Mouse (Mus musculus): ENCODE data around the gene Pcnx2.
A peak's percentile ranks its signal among the peaks of the same experiment; 100 is the strongest.

Gene Pcnx2

DNA sequence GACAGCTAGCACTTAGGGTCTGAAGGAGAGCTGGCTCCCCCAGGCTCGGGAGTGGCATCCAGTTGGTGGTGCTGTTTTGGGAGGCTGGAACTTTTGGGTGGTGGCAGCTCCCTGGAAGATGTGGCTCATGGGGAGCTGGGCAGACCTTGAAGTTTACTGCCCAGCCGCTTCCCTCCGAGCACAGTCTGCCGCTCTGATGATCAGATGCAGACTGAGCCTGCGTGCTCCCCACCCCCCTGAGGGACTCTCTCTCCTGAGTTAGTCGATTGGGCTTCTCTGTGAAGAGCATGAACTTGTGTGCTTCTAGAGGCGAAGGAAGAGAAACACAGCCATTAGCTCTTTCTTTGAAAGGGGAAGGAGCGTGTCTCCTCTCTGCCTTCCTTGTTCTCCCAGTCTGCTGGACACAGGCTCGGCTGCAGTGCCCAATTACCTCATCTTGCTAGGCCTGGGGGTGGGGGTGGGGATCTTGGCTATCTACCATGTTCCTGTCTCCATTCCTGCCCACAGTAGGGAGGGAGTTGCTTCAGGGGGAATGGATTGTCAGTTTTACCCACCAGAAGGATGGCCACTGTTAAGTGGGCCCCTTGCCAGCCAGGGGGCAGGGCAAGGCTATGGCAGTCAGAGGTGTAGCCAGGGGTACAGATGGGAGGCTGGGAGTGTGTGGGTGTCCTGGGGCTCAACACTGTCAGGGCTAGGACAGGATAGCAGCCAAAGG is 141.6 kb downstream of the Pcnx2 start:
- DNase-seq (ENCODE audit: low spot score): peak; percentile 34

DNA sequence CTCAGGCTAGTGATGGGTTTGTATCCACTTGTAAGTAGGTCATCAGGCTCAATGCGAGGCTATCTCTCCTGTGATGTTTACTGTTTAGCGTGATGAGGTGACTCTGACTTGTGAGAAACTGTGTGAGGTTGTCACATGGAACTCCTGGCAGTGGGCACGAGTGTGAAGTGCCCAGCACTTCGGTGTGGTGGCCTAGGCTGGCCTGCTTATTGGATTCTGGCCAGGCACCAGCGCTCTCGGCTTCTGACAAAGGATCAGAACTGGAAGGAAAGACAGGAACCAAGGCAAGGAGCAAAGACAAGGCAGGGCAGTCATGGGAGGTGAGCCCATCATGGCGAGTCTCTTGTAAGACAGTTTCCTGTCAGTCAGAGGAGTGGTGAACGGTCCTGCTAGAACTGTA is 142.2 kb downstream of the Pcnx2 start:
- DNase-seq (ENCODE audit: low spot score): no peak

- DNase-seq (ENCODE audit: low spot score): no peak
These were observed 147.3 kb downstream of the Pcnx2 start for GRCm38 (mm10) chr8:125750846-125751245.

- no peak for DNase-seq (ENCODE audit: low spot score)
These were observed 150.7 kb downstream of the Pcnx2 start for GRCm38 (mm10) chr8:125747390-125747789.

GRCm38 (mm10) chr8:125744914-125745576 is 153.1 kb downstream of the Pcnx2 start:
- DNase-seq (ENCODE audit: low spot score): no peak

DNA sequence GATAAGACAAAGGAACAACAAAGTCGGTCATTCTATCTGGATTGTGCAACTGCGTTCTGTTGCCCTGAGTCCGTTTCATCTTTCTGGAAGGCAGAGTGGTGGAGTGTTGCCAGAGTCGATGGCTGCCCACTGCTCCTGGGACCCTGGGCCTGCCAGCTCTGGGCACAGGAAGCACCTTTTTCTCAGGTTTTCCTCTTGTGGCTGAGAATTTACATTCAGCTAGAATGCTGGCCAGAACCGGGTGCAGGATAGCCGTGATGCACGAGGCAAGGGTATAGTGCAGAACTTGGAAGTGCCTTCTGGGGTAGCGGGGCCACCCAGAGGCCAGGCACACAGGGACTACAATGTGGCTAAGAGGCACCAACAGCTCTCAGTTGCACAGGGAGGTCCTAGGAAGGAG is 155.7 kb downstream of the Pcnx2 start:
- DNase-seq (ENCODE audit: low spot score): no peak

GRCm38 (mm10) chr8:125741855-125742254 is 156.3 kb downstream of the Pcnx2 start:
- no peak for DNase-seq (ENCODE audit: low spot score)

GRCm38 (mm10) chr8:125741377-125741776 is 156.7 kb downstream of the Pcnx2 start:
- DNase-seq (ENCODE audit: low spot score): no peak

- peak; percentile 28 for DNase-seq (ENCODE audit: low spot score)
These were observed 157.5 kb downstream of the Pcnx2 start for GRCm38 (mm10) chr8:125740655-125741054.

GRCm38 (mm10) chr8:125738956-125739355 is 159.2 kb downstream of the Pcnx2 start:
- no peak for DNase-seq (ENCODE audit: low spot score)

- DNase-seq (ENCODE audit: low spot score): peak; percentile 93
These were observed 163.9 kb downstream of the Pcnx2 start for GRCm38 (mm10) chr8:125733964-125734956.

GRCm38 (mm10) chr8:125729746-125730145 is 168.4 kb downstream of the Pcnx2 start, which contains the start of gene Ntpcr:
Ntpcr (plus strand) TSS chr8:125729963.
- no peak for DNase-seq (ENCODE audit: low spot score)

DNA sequence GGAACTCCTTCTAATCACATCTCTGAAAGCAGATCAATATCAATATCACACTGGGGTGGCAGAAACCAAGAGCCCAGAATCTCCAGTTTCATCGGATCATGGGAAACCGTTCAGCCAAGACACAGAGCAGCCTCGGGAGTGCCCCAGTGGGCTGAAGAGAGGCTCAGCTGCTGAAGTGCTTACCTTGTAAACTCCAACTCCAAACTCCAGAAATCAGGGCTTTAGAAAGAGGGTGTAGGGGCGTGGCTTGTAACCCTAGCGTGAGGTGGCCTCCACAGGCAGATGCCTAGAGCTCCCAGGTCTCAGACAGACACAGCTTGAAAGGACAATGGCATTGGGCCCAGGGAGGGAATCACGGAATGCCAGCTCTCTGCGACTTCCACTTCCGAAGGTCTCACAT is 170.3 kb downstream of the Pcnx2 start:
- no peak for DNase-seq (ENCODE audit: low spot score)

- DNase-seq (ENCODE audit: low spot score): no peak
These were observed 171.1 kb downstream of the Pcnx2 start for GRCm38 (mm10) chr8:125726986-125727385.

DNA sequence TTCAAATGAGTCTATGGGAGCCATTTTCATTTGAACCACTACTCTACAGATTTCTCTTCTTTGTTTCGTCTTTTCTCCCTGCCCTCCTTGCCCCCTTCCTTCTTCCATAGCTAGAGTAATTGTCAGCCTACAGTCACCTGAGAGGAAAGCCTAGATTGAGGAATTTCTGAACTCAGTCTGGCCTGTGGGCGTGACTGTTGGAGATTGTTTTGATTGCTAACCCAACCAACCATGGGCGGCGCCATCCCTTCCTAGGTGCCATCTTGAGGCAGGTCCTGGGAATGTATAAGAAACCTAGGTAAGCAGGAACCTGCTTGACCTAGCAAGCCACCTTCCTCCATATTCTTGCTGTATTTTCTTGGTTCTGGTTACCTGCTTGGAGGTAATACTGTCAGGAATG is 172.0 kb downstream of the Pcnx2 start:
- DNase-seq (ENCODE audit: low spot score): no peak

DNA sequence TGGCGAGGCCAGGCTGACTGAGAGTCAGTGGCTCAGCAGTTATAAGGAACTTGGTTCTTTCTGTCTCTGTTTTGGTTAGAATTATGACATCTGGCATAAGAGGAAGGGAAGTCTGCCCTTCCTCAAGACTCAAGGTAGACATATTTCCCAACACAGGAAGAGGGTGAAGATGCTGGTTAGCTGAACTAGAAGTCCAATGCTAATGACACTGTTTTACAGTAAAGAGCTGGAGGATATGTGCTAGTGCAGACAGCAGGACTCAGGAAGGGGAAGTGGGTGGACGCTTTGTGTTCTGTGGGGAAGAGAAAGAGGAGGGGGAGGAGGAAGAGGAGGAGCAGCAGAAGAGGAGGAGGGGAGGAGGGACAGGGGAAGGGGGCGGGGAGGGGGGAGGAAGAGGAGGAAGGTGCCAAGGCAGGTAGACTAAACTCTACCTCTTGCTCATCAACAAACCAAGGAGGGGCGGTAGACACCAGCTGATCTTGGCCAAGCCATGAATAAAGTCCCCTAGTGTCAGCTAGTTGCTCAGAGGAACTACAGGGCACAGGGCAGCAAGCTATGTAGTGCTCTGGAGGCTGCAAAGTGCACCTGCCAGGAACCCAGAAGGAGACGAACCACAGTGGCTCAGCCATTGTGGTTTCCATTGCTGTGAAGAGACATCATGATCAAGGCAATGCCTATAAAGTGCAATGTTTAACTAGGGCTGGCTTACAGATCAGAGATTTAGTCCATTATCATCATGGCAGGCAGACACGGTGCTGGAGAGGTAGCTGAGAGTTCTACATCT is 172.9 kb downstream of the Pcnx2 start:
- DNase-seq (ENCODE audit: low spot score): no peak

- DNase-seq (ENCODE audit: low spot score): no peak
These were observed 174.7 kb downstream of the Pcnx2 start for GRCm38 (mm10) chr8:125723437-125723836.

GRCm38 (mm10) chr8:125722675-125723074 is 175.4 kb downstream of the Pcnx2 start:
- DNase-seq (ENCODE audit: low spot score): no peak

GRCm38 (mm10) chr8:125718914-125719313 is 179.2 kb downstream of the Pcnx2 start:
- DNase-seq (ENCODE audit: low spot score): no peak

- DNase-seq (ENCODE audit: low spot score): no peak
These were observed 181.5 kb downstream of the Pcnx2 start for GRCm38 (mm10) chr8:125716613-125717012.

- no peak for DNase-seq (ENCODE audit: low spot score)
These were observed 181.9 kb downstream of the Pcnx2 start for GRCm38 (mm10) chr8:125716211-125716610.

DNA sequence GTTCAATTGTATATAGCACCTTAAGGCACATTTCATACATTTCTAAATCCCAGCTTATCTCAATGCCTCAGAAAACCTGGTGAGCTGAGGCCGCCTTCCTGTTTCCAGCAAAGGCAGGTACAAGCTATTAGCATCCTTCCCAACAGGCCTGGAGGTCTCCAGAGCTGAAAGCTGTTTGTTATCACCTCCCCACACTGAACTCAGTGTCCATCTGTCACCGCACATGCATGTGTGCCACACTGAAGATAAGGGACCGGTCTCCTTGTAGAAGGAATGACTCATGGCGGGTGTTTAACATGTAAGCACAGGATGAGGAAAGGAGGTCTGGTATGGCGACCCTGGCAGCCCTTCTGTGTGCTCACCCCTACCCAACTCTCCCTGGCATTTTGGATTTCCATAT is 186.6 kb downstream of the Pcnx2 start:
- DNase-seq (ENCODE audit: low spot score): no peak

Measured in retina, embryonic 14.5 days (tissue).